Mouse (Mus musculus) liver (tissue): ENCODE measurements around the gene Bfsp2.

Experiments
- DNase-seq: peaks from one replicate; pipeline ENCODE4 v3.0.0-alpha.2; 2020; ENCODE audit warnings: mixed read lengths

Gene Bfsp2

GRCm38 (mm10) chr9:103480603-103481220 lies 492 bp upstream of the Bfsp2 start:
- DNase-seq = peak; percentile 36

GRCm38 (mm10) chr9:103475414-103475813 lies 4.8 kb downstream of the Bfsp2 start:
- no peak for DNase-seq

- no peak for DNase-seq
Observed at GRCm38 (mm10) chr9:103473915-103474688, 6.1 kb downstream of the Bfsp2 start.

- DNase-seq = no peak
Observed at GRCm38 (mm10) chr9:103471784-103472183, 8.4 kb downstream of the Bfsp2 start.

GRCm38 (mm10) chr9:103469516-103469915 lies 10.7 kb downstream of the Bfsp2 start:
- DNase-seq = peak; percentile 26

GRCm38 (mm10) chr9:103468911-103469310 lies 11.3 kb downstream of the Bfsp2 start:
- DNase-seq = no peak

GRCm38 (mm10) chr9:103465711-103466220 lies 14.5 kb downstream of the Bfsp2 start:
- no peak for DNase-seq

GRCm38 (mm10) chr9:103465293-103465692 lies 14.9 kb downstream of the Bfsp2 start:
- no peak for DNase-seq

- DNase-seq = no peak
Observed at GRCm38 (mm10) chr9:103463833-103464232, 16.4 kb downstream of the Bfsp2 start.

GRCm38 (mm10) chr9:103459839-103460238 lies 20.4 kb downstream of the Bfsp2 start:
- DNase-seq = no peak

- DNase-seq = no peak
Observed at GRCm38 (mm10) chr9:103459307-103459706, 20.9 kb downstream of the Bfsp2 start.

DNA sequence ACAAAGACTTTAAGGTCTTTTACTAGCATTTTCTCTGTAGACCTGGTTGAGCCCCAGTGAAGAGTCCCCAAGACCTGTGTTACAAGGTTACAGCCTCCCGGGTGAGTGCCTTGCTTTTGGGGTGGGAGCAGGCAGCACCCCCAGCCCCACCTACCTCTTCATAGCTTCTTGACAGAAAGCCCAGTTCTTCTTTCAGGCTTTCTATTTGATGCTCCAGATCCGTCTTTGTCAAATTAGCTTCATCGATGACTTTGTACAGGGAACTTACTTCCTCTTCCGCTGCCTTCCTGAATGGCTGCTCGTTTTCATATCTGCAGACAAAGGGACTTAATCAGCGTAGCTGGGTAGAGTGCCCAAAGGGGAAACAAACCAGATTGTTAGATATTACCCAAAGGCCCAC lies 30.6 kb downstream of the Bfsp2 start:
- DNase-seq = no peak

DNA sequence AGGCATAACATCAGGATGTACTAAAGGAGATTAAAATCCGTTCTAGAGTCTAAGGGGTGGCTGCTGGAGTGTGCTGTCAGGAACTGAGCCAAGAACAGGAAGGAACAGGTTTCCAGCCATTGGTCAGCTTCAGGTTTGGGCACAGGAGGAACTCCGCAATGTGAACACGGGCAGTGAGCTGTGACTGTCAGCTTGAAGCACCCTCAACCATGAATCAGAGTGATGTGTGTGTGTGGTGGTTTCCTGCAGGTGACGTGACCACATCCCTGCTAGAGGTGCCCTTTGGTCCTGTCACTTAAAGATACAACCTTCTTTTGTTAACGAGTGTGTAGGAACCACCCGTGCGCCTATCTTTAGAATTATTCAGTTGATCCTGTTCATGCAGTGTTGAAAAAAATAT lies 31.1 kb downstream of the Bfsp2 start:
- DNase-seq = no peak

DNA sequence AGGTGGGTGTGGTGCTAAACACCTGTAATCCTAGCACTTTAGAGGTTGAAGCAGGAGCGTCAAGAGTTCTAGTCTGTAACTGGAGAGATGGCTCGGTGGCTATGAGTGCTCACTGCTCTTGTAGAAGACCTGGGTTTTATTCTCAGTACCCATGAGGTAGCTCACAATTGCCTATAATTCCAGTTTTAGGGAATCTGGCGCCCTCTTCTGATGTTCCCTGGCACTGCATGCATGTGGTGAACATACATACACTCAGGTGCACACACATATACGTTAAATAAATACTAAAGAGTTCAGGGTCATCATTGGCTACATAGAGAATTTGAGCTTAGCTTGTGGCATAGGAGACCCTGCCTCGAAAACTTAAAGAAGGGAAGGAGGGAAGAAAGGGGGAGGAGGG lies 35.6 kb downstream of the Bfsp2 start:
- DNase-seq = no peak

DNA sequence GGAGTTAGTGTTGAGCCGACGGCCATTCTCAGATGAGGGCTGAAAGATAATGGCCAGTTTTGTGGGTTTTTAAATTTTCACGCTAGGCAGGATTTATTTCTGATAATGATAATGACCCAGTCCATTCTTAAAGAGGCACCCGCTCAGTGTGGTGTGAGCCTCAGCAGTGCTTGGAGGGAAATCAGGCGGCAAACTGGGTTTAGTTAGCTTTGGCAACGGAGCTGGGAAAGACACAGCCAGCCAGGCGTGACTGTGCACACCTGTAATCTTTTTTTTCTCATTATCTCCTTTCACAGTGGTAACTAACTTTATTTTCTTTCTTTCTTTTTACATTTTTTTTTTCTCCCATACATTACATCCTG lies 36.4 kb downstream of the Bfsp2 start:
- DNase-seq = no peak

- DNase-seq = no peak
Observed at GRCm38 (mm10) chr9:103443121-103443823, 36.9 kb downstream of the Bfsp2 start.

DNA sequence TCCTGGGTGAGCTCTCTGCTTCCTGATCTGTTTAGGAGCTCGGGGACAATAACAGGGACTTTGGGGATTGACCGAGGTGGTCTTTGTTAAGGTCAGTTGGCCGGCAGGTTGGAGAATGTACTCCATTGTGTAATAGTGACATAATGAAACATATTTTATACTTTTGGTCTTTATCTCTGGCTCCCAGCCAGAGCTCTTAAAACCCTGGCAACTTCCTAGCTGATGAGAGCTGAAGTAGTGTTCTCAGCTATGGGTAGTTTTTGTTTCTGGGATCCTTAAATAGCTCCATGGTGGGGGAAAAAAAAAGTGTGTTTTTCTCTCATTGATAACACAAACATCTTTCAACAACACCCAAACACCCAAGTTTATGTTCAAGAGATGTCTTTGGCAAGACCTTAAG lies 39.6 kb downstream of the Bfsp2 start:
- DNase-seq = no peak

DNA sequence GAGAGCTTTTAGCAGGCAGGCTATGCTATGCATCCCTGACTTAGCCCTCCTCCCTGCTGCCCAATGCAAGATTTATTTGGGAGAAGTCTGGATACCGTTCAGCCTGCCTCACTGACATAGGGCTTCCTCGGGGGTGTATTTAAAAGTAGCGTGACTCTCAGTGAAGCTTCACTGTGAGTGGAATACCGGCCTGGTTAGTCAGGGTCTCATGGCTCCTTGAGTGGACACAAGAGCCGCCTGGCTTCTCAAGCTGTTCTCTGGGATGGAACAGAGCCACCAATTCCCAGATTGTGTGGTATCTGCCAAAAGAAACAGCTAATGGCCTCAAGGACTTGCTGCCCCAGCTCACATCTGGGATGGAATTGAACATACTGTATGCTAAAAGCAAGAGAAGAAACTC lies 43.1 kb downstream of the Bfsp2 start:
- no peak for DNase-seq

DNA sequence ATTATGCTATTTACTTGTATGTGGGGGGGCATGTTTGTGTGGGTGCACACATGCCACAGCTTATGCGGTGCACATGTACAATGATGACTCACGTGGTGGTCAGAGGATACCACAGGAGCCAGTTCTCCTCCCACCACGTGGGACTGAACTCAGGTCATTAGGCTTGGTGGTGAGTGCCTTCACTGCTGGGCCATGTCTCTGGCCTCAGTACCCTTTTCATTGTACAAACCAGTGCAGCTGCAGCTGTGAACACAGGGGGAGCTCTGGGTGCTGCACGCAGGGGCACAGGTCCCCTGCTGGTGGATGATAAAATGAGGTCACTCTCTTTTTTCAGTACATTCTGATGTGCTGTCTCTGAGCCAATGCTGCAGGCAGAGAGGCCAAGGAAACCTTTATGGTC lies 46.1 kb downstream of the Bfsp2 start:
- DNase-seq = peak; percentile 28

DNA sequence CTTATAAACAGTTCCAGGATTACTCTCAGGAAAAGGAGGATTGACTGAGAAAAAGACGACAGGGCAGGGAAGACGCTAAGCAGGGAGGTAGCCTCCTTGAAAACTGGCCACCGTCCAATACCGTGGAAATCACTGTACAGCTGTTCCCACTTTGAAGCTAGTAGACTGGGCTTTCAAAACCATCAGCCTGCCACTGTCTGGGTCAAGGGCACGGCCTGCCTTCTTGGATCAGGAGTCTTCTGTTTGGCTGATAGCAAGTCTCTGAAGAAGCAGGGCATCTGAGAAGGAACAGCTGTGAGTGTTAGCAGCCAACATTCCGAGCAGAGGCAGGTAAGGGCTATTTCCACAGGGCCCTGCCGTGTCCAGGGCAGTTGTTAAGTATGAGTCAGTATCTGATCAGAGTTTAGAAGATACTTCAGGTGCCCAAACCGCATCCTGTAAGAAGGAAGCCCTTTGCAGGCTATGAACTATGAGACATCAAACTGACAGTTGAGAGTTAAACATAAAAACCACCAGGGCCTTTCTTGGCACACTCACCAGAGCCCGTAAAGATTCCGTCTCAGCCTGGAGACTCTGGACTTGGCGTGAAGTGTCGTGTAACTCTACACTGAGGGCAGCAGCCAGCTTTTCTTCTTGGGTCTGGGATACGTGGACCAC lies 48.0 kb downstream of the Bfsp2 start:
- DNase-seq = peak; percentile 11

- no peak for DNase-seq
Observed at GRCm38 (mm10) chr9:103431718-103432117, 48.5 kb downstream of the Bfsp2 start.

GRCm38 (mm10) chr9:103430431-103431220 lies 49.6 kb downstream of the Bfsp2 start:
- no peak for DNase-seq
